Mouse (Mus musculus): ENCODE measurements around the gene Tdp2.

DNA sequence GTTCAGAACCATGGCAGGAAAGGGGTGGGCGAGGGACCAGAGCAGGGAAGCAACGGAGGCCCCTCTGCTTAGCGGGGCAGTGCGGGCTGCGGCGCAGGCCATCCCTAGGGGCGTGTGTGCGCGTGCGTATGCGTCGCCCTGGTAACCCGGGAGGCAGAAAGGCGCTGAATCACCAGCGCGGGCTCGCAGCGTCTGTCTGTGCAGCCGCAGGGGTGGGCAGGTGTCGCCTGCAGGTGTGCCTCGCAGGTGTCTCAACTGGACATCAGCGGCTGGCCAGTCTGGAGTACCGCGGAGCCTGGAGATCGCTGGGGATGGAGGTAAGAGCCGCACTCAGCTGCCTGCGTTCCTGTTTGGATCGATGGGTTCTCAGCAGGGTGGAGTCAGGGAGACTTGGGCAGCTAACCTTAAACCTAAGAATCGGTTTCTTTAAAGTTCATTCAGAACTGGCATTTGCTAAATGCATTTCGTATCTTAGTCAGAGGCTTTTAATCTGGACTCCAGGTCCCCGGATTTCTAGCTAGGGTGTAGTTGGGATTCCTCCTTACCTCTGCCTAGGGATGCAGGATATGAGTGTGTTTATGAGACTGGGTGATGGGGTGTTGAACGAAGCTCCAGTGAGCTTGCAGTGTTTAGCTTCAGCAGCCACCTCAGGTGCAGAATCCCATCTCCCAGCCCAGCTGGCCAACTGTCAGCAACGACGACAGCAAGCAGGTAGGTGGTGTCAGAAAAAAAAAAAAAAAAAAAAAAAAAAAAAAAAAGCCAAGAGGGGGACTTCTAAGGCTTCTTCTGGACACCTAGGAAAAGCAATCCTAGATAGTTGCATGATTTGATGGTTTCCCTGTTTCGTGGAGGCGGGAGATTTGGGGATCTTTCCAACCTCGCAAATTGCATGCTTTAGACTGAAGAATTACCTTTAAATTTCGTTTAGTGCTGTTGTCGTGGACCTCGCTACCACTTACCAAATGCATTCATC is 13.8 kb downstream of the Tdp2 start, which contains the start of gene D130043K22Rik:
- TF ChIP-seq POLR2A (IDR thresholded peaks at IDR 0.05; ENCODE audit: borderline replicate concordance, control insufficient read depth, low read depth, low read length) (no peak), CTCF (IDR thresholded peaks at IDR 0.05; ENCODE audit: control insufficient read depth, insufficient read depth, low read length) (no peak)
